Mouse (Mus musculus) gastrocnemius, adult 18-20 months (tissue): ENCODE results near the gene Disp1. TPM values are rescaled to one million over a fixed set of nuclear protein-coding genes. Genes with fewer than 3 reads are reported as not detected.

ENCODE experiments used
- DNase-seq: peaks from one replicate; pipeline ENCODE4 v3.0.0; 2021; ENCODE audit warnings: low spot score
- total RNA-seq, 2 experiments: library from RNA; stranded (reverse); gene quantifications; 2 replicates each; pipeline ENCODE4 v1.2.3; 2021

Gene Disp1
- total RNA-seq, 2 experiments from 2014 or later: 2.3 to 3.3 TPM

DNA sequence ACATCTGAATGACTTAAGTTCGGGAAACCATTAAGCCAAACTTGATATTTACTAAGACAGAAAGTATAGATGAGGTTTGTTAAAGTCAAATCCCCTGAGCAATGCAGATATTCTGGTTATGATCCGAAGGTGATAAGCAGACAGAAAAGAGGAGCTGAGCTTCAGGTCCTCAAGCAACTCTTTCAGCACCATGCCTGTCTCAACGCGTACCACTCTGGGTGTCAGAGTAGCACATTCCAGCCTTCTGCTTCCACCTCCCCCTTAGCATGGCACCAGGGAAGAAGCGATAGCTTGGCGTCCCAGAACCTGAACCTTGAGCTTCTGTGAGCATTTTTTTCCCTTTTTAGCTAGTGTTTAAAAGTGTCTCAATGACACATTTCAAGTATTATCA, 57.1 kb downstream of the Disp1 start:
- DNase-seq: no peak

- DNase-seq: no peak
Measured at GRCm38 (mm10) chr1:183163512-183164189, 57.7 kb downstream of the Disp1 start.

DNA sequence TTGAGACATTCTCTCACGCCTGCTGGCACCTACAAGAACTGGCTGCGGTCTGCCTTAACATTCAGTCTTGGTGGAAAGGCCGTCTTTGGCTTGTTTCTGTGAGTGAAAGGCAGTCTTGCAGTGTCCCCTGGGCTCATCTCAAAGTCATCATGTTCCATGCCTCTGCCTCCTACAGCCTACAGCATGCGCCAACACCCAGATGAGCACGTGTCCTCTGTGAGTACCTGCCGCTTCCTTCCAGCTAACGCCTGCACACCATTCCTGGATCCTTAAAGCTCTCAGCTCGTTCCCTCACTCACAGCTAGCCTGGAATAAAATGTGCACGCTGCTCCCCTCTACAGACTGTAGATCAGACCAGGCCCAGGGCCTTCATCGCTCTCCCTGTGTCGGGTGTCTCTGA, 60.3 kb downstream of the Disp1 start:
- no peak for DNase-seq

DNA sequence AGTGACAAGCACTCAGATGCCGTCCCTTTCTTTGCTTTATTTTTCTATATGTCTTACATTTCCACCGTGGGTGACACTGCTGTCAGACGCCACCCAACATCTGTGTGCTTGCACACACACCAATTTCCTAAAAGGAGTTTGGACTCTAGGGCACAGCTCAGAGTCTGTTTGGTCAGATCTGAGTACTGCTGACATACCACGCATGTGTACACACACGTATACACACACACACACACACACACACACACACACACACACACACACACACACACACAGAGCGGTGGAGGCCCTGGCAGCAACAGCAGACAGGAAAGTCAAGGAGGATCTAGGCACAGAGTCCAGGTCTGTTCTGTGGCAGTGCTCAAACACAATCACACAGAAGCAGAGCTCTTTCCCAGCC, 61.1 kb downstream of the Disp1 start:
- DNase-seq: no peak

DNA sequence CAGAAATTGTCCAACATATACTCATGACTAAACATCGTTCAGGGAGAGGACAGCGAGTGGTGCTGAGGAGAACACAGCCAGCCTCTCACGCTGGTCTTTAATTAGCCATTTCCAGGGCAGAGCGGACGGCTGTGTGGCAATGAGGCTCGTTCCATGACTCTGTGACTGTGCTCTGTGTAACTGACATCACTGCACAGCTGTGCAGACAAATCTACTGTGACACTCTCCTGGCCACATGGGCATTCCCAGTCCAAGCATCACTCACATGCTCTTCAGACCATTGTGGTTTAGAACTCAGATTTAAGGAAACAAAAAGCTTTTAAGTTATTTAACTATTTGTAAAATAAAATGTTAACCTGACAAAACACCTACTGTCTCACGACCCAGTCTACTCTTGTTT, 62.1 kb downstream of the Disp1 start:
- DNase-seq: no peak

GRCm38 (mm10) chr1:183155600-183155999, 65.7 kb downstream of the Disp1 start:
- peak; percentile 80 for DNase-seq

GRCm38 (mm10) chr1:183154296-183155204, 66.8 kb downstream of the Disp1 start:
- no peak for DNase-seq

DNA sequence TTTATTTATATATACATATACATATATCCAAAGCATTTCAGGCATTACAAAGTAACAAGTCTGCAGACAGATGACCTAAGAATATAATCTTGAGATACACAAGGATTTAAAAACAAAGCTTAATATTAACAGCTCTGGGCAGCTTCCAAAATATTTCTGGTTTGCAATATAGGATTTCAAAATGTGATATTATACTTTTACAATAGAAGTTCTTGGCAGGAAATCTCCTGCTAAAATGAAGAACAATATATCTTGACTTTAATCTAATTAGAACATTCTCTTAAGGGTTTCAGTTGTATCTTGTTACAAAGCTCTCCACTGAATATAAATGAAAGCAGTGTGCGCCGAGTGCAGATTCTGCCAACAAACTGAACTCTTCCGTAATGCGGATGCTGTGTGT, 68.0 kb downstream of the Disp1 start:
- no peak for DNase-seq

GRCm38 (mm10) chr1:183151510-183152319, 69.6 kb downstream of the Disp1 start:
- no peak for DNase-seq

DNA sequence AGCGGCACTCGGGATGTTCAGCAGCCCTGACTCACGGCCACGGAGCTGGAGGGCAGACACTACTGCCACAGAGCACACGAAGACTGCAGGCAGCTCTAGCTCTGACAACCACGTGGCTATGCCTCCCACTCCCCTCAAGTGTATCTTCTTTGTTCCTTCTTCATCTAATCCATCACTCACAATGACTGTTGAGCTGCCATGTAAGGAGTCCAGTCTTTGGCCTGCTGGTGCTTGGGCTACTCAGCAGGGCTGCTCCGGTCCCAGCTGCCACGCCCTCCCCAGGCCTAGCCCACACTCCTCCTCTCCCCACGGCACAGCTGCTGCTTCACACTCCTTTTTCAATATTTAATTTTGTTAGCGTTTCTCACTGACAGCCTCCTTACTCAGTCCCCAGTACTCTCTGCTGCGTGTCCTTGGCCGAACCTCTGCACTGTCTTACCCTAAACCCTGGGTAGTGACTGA, 70.9 kb downstream of the Disp1 start:
- DNase-seq: peak; percentile 19

DNA sequence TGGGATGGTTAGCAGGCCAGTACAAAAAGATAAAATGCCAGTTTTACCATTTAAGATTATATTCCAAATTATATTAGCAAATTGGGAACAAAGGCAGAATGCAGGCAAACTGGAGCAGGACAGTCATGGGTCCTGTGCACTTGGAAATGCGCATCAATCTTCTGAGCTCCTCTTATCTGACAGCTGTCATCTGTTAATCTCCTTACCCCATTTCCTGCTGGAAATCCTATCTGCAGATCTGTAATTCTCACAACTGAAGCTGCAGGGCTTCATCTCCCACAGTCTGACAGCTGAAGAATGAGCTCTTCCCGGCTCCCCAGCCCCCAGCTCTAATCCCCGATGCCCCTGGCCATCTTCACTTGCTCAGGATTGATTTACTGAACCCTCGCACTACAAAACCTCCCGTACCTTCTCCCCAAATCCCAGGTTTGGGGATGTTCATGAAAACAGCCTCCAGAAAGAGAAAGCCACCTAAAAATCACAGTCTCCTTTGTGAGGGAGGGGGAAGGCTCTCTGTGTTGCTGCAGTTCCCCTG, 71.7 kb downstream of the Disp1 start:
- DNase-seq: no peak

DNA sequence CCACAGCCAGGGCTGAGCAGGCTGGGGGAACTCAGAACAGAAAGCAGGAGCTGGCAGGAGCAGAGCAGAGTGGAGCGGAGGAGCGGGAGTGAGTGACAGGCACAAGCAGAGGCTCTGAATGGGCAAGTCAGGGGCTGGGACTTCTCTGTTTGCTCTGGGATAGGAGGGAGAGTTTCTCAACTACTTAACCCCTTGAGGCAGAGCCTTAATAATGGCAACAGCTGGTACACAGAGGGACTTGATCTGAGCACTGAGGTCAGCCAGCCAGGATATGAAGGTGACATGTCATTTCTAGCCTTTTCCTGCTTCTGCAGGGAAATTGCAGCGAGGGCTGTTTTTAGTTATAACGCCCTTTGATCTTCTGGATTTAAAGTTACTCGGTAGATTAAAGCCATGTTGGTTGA, 73.9 kb downstream of the Disp1 start:
- peak; percentile 70 for DNase-seq

GRCm38 (mm10) chr1:183146795-183147194, 74.5 kb downstream of the Disp1 start:
- no peak for DNase-seq

DNA sequence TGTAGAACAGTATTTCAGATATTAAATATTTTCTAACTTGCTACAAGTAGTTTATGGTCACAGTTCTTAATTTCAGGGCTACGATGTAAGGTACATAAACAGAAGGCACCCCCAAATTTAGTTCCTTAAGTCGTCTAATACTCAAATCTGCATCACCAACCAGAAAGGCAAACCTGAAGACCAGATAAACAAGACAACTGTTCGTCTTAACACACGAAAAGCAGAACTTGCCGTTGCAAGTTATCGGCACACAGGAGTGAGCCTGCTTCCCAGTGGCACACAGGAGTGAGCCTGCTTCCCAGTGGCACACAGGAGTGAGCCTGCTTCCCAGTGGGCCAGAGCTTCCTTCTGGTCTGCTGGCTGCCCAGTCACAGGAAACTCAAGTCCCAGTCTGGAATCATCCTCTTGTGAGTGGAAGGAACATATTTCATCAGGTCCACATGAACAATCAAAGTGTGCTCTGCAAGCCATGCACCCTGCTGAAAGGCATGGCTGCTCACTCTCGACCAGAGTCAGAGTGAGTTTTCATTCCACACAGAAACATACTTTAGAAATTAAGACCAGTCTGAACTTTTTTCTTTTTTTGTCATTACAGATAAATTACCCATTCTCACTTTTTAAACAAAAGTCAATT, 75.1 kb downstream of the Disp1 start:
- DNase-seq: no peak

DNA sequence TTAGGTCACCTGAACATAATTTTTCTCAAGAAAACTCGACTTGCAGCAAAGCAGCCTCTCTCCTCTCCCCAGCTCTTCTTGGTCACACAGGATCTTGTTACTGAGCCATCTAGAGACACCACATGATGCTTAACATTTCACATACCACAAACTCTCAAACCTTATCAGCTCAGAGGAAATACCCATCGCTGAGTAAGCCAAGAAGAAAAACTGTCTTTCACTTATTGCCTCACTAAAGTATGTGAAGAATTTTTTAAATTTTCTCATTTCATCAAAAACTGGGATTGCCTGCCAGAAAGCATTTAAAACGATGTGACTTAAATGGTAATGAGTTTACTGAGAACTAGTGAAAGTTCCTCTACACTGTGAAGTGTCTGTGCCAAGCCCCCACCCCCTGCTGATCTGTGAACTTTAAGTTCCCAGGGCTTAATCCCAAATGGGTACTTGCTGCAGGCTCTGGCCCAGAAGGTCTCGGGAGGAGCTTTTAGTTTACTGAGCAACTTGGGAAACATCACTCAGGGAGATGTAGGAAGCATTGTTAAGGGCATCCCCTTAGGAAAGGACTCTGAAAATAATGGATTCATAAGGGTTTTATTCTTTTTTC, 76.6 kb downstream of the Disp1 start:
- DNase-seq: no peak

- no peak for DNase-seq
Measured at GRCm38 (mm10) chr1:183143246-183143645, 78.1 kb downstream of the Disp1 start.

DNA sequence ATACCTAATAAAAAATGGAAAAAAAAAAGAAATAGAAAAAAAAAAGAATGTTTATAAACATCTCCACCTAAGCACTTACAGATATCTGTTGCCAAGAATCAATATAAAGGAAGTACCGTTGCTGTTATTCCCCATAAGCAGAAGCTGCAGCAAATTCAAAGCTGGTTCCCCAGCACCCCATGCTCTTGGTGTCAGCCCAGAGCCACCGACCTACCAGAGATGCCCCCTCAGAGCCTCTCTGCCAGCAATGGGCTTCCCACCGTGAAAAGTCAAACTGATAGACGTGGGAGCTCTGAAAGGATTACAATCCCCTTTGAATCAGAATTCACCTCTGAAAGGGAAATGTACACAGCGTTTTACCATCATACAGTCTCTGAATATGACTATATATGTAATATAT, 78.8 kb downstream of the Disp1 start:
- no peak for DNase-seq

- DNase-seq: no peak
Measured at GRCm38 (mm10) chr1:183141329-183141728, 80.0 kb downstream of the Disp1 start.

- DNase-seq: no peak
Measured at GRCm38 (mm10) chr1:183140511-183141268, 80.6 kb downstream of the Disp1 start.

DNA sequence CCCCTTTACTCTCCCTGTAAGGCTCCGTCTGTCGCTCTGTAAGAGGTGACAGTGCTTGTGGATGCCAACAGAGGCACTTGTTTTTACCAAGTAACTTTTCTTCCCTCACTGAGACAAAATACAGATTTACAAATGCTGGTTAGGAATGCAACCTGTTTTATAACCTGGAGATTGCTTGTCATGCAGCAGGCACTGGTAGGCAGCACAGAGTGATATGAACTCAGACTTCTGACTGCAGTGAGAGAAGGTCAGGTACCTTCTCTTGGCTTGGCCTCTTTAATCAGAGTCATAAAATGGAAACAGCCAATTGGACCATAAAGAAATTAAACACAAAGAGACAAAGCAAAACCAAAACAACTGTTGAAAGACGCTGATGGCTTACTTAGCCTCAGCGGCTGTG, 83.2 kb downstream of the Disp1 start:
- no peak for DNase-seq
